Mouse (Mus musculus) midbrain, embryonic 15.5 days (tissue): ENCODE measurements around the gene Plb1. TPM values are rescaled to one million over a fixed set of nuclear protein-coding genes. Genes with fewer than 3 reads are reported as not detected.

Experiments
- ATAC-seq: fragments of 200-750 bp; cut with Nextera tagmentation; replicated peaks from 2 replicates; pipeline ENCODE4 v1.8.0; 2017; ENCODE audit warnings: moderate TSS enrichment
- H3K27ac ChIP-seq: fragments of 300-500 bp; sonication (generic); 2 replicates; pipeline ENCODE4 v1.5.1; 2015; ENCODE audit warnings: mild to moderate bottlenecking, inconsistent platforms
- H3K27me3 ChIP-seq: fragments of 300-500 bp; sonication (generic); replicated peaks from 2 replicates; pipeline ENCODE4 v1.6.1; 2015; ENCODE audit warnings: inconsistent platforms
- H3K36me3 ChIP-seq: fragments of 300-500 bp; sonication (generic); replicated peaks from 2 replicates; pipeline ENCODE4 v1.6.1; 2015; ENCODE audit warnings: inconsistent platforms
- H3K4me1 ChIP-seq: fragments of 300-500 bp; sonication (generic); 2 replicates; pipeline ENCODE4 v1.6.1; 2015; ENCODE audit warnings: inconsistent platforms
- H3K4me2 ChIP-seq: fragments of 300-500 bp; sonication (generic); 2 replicates; pipeline ENCODE4 v1.6.1; 2015; ENCODE audit warnings: inconsistent platforms, mild to moderate bottlenecking, moderate library complexity
- H3K4me3 ChIP-seq: fragments of 300-500 bp; sonication (generic); 2 replicates; pipeline ENCODE4 v1.5.1; 2015; ENCODE audit warnings: mild to moderate bottlenecking, inconsistent platforms
- H3K9ac ChIP-seq: fragments of 300-500 bp; sonication (generic); 2 replicates; pipeline ENCODE4 v1.6.1; 2015; ENCODE audit warnings: mild to moderate bottlenecking, inconsistent platforms
- H3K9me3 ChIP-seq: fragments of 300-500 bp; sonication (generic); 2 replicates; pipeline ENCODE4 v1.6.1; 2016; ENCODE audit warnings: inconsistent platforms
- WGBS: fragments of 180-500 bp; shearing (Covaris S2); methylation state at CpG from one replicate; pipeline ENCODE4 v1.1.7; 2015; ENCODE audit warnings: mixed read lengths; 5-methylcytosine and 5-hydroxymethylcytosine counted together
- polyA plus RNA-seq: library from polyadenylated mRNA; unstranded; fragments of >200 nt; fragmentation: Nextera tagmentation; extraction: Ambion mirVana; gene quantifications from 2 replicates; pipeline ENCODE4 v1.2.1, GENCODE M21; 2015

Plb1 gene
- polyA plus RNA-seq, 1 experiment from 2014 or later = 0.12 TPM

- H3K4me1 ChIP-seq = no peaks in the 10 kb centered on the region
- no peak overlapping the region for H3K9ac ChIP-seq
- H3K4me3 ChIP-seq = no peak overlapping the region
- H3K4me2 ChIP-seq = no peak overlapping the region
- no peaks in the 10 kb centered on the region for H3K27me3 ChIP-seq
- ATAC-seq = no peak
- no peaks in the 10 kb centered on the region for H3K36me3 ChIP-seq
- no peaks in the 10 kb centered on the region for H3K9me3 ChIP-seq
- WGBS = 76% methylated on average over 1 of the region's 1 CpGs
- H3K27ac ChIP-seq = no peak overlapping the region
Observed at GRCm38 (mm10) chr5:32309714-32310113, 77.2 kb downstream of the Plb1 start.

- no peaks in the 10 kb centered on the region for H3K4me1 ChIP-seq
- 83% methylated on average over 5 of the region's 5 CpGs for WGBS
- no peak overlapping the region for H3K4me3 ChIP-seq
- no peaks in the 10 kb centered on the region for H3K9me3 ChIP-seq
- ATAC-seq = no peak
- no peaks in the 10 kb centered on the region for H3K36me3 ChIP-seq
- H3K27me3 ChIP-seq = no peaks in the 10 kb centered on the region
- H3K9ac ChIP-seq = no peak overlapping the region
- no peak overlapping the region for H3K4me2 ChIP-seq
- no peak overlapping the region for H3K27ac ChIP-seq
Observed at GRCm38 (mm10) chr5:32310802-32311201, 78.3 kb downstream of the Plb1 start.

- H3K27me3 ChIP-seq = no peaks in the 10 kb centered on the region
- no peaks in the 10 kb centered on the region for H3K4me1 ChIP-seq
- WGBS = 62% methylated on average over 3 of the region's 3 CpGs
- no peak overlapping the region for H3K4me2 ChIP-seq
- no peak for ATAC-seq
- no peak overlapping the region for H3K27ac ChIP-seq
- no peaks in the 10 kb centered on the region for H3K9me3 ChIP-seq
- H3K9ac ChIP-seq = no peak overlapping the region
- H3K36me3 ChIP-seq = no peaks in the 10 kb centered on the region
- H3K4me3 ChIP-seq = no peak overlapping the region
Observed at GRCm38 (mm10) chr5:32311589-32312166, 79.2 kb downstream of the Plb1 start.

- ATAC-seq = no peak
- no peak overlapping the region for H3K4me2 ChIP-seq
- 86% methylated on average over 6 of the region's 6 CpGs for WGBS
Observed at GRCm38 (mm10) chr5:32313671-32314070, 81.2 kb downstream of the Plb1 start.

GRCm38 (mm10) chr5:32314731-32315130 lies 82.2 kb downstream of the Plb1 start:
- ATAC-seq = no peak
- H3K27me3 ChIP-seq = no peaks in the 10 kb centered on the region
- no peaks in the 10 kb centered on the region for H3K9me3 ChIP-seq
- H3K4me2 ChIP-seq = no peak overlapping the region
- H3K9ac ChIP-seq = no peak overlapping the region
- H3K4me3 ChIP-seq = no peak overlapping the region
- H3K27ac ChIP-seq = no peak overlapping the region
- H3K4me1 ChIP-seq = no peaks in the 10 kb centered on the region
- H3K36me3 ChIP-seq = no peaks in the 10 kb centered on the region
- WGBS = 76% methylated on average over 2 of the region's 2 CpGs

More at GRCm38 (mm10) chr5:32313671-32314070, 81.2 kb downstream of the Plb1 start:
- Histone ChIP-seq H3K9me3 (no peaks in the 10 kb centered on the region), H3K4me3 (no peak overlapping the region), H3K36me3 (no peaks in the 10 kb centered on the region), H3K9ac (no peak overlapping the region), H3K27me3 (no peaks in the 10 kb centered on the region), H3K27ac (no peak overlapping the region), H3K4me1 (no peaks in the 10 kb centered on the region)

GRCm38 (mm10) chr5:32322146-32322811 lies 89.8 kb downstream of the Plb1 start:
- no peaks in the 10 kb centered on the region for H3K9me3 ChIP-seq
- ATAC-seq = peak; percentile 60
- 55% methylated on average over 7 of the region's 7 CpGs for WGBS

GRCm38 (mm10) chr5:32328139-32328538 lies 95.6 kb downstream of the Plb1 start:
- Histone ChIP-seq H3K4me1 (no peaks in the 10 kb centered on the region), H3K4me2 (no peak overlapping the region), H3K9me3 (no peaks in the 10 kb centered on the region), H3K27me3 (no peaks in the 10 kb centered on the region), H3K9ac (no peak overlapping the region), H3K27ac (no peak overlapping the region), H3K36me3 (no peaks in the 10 kb centered on the region), H3K4me3 (no peak overlapping the region)
- no peak for ATAC-seq
- WGBS = 88% methylated on average over 7 of the region's 7 CpGs

More at GRCm38 (mm10) chr5:32322146-32322811, 89.8 kb downstream of the Plb1 start:
- H3K36me3 ChIP-seq = no peaks in the 10 kb centered on the region
- no peak overlapping the region for H3K27ac ChIP-seq
- no peak overlapping the region for H3K4me2 ChIP-seq
- no peaks in the 10 kb centered on the region for H3K27me3 ChIP-seq
- H3K4me1 ChIP-seq = no peaks in the 10 kb centered on the region
- H3K4me3 ChIP-seq = no peak overlapping the region
- H3K9ac ChIP-seq = no peak overlapping the region

GRCm38 (mm10) chr5:32332591-32332990 lies 100.1 kb downstream of the Plb1 start:
- no peak overlapping the region for H3K4me2 ChIP-seq
- no peaks in the 10 kb centered on the region for H3K36me3 ChIP-seq
- 87% methylated on average over 4 of the region's 4 CpGs for whole genome bisulfite sequencing
- H3K9ac ChIP-seq = no peak overlapping the region
- peaks cover 6% of the 10 kb centered on the region for H3K4me1 ChIP-seq
- H3K27ac ChIP-seq = no peak overlapping the region
- no peak for ATAC-seq
- H3K27me3 ChIP-seq = no peaks in the 10 kb centered on the region
- H3K9me3 ChIP-seq = no peaks in the 10 kb centered on the region
- H3K4me3 ChIP-seq = no peak overlapping the region

- Histone ChIP-seq H3K27me3 (no peaks in the 10 kb centered on the region), H3K4me3 (no peak overlapping the region), H3K9me3 (no peaks in the 10 kb centered on the region), H3K9ac (no peak overlapping the region), H3K27ac (0 out of 2 replicates have a peak overlapping the region, but pooled peaks have one; percentile 4), H3K4me1 (peaks cover 6% of the 10 kb centered on the region), H3K4me2 (no peak overlapping the region), H3K36me3 (no peaks in the 10 kb centered on the region)
- peak; percentile 67 for ATAC-seq
- WGBS = 35% methylated on average over 6 of the region's 6 CpGs
Observed at GRCm38 (mm10) chr5:32335172-32335571, 102.7 kb downstream of the Plb1 start.

- no peaks in the 10 kb centered on the region for H3K36me3 ChIP-seq
- WGBS = 77% methylated on average over 5 of the region's 5 CpGs
Observed at GRCm38 (mm10) chr5:32336092-32336491, 103.6 kb downstream of the Plb1 start.

GRCm38 (mm10) chr5:32337336-32337735 lies 104.8 kb downstream of the Plb1 start:
- H3K4me2 ChIP-seq = no peak overlapping the region
- ATAC-seq = no peak
- H3K9me3 ChIP-seq = no peaks in the 10 kb centered on the region
- no peaks in the 10 kb centered on the region for H3K36me3 ChIP-seq
- peaks cover 6% of the 10 kb centered on the region for H3K4me1 ChIP-seq
- no peak overlapping the region for H3K4me3 ChIP-seq
- WGBS = 61% methylated on average over 1 of the region's 1 CpGs
- H3K27ac ChIP-seq = no peak overlapping the region
- no peaks in the 10 kb centered on the region for H3K27me3 ChIP-seq
- no peak overlapping the region for H3K9ac ChIP-seq

More at GRCm38 (mm10) chr5:32336092-32336491, 103.6 kb downstream of the Plb1 start:
- H3K9ac ChIP-seq = no peak overlapping the region
- peaks cover 6% of the 10 kb centered on the region for H3K4me1 ChIP-seq
- H3K4me2 ChIP-seq = no peak overlapping the region
- ATAC-seq = no peak
- H3K27ac ChIP-seq = no peak overlapping the region
- no peaks in the 10 kb centered on the region for H3K9me3 ChIP-seq
- H3K27me3 ChIP-seq = no peaks in the 10 kb centered on the region
- no peak overlapping the region for H3K4me3 ChIP-seq

- Histone ChIP-seq H3K9me3 (no peaks in the 10 kb centered on the region), H3K4me2 (no peak overlapping the region), H3K4me1 (peaks cover 6% of the 10 kb centered on the region), H3K27ac (no peak overlapping the region), H3K27me3 (no peaks in the 10 kb centered on the region), H3K4me3 (no peak overlapping the region), H3K36me3 (no peaks in the 10 kb centered on the region), H3K9ac (no peak overlapping the region)
- no peak for ATAC-seq
- 66% methylated on average over 2 of the region's 2 CpGs for WGBS
Observed at GRCm38 (mm10) chr5:32338339-32338738, 105.8 kb downstream of the Plb1 start.

- H3K4me1 ChIP-seq = peaks cover 6% of the 10 kb centered on the region
- H3K27ac ChIP-seq = no peak overlapping the region
- 82% methylated on average over 3 of the region's 3 CpGs for WGBS
- no peaks in the 10 kb centered on the region for H3K36me3 ChIP-seq
- H3K4me3 ChIP-seq = no peak overlapping the region
- H3K9me3 ChIP-seq = no peaks in the 10 kb centered on the region
- ATAC-seq = no peak
- H3K9ac ChIP-seq = no peak overlapping the region
- H3K27me3 ChIP-seq = no peaks in the 10 kb centered on the region
- H3K4me2 ChIP-seq = no peak overlapping the region
Observed at GRCm38 (mm10) chr5:32338766-32339165, 106.3 kb downstream of the Plb1 start.
